Mouse (Mus musculus): Measurements from ENCODE around the gene Kcnq1. TPM values are rescaled to one million over a fixed set of nuclear protein-coding genes. Genes with fewer than 3 reads are reported as not detected.

Kcnq1 gene
- polyA plus RNA-seq, 1 experiment from 2014 or later, result 10.5 TPM

- Histone ChIP-seq H3K4me1 (replicated peaks; ENCODE audit: control insufficient read depth, insufficient read depth, low read length) (no peaks in the 10 kb centered on the region), H3K9me3 (ENCODE audit: control insufficient read depth) (no peaks in the 10 kb centered on the region), H3K27me3 (replicated peaks; ENCODE audit: control insufficient read depth, insufficient read depth, low read length) (no peaks in the 10 kb centered on the region), H3K9ac (ENCODE audit: low read depth, low read length) (no peak overlapping the region), H3K4me2 (replicated peaks; ENCODE audit: low read depth) (no peak overlapping the region), H3K36me3 (ENCODE audit: control insufficient read depth, insufficient read depth) (no peaks in the 10 kb centered on the region), H3K27ac (ENCODE audit: low read depth, low read length) (no peak overlapping the region), H3K4me3 (ENCODE audit: low read depth, low read length) (no peak overlapping the region)
- 41% methylated on average over 8 of the region's 8 CpGs for WGBS
- no peak for TF ChIP-seq CTCF (IDR thresholded peaks at IDR 0.05; ENCODE audit: low read depth)
- no peak for ATAC-seq
These were observed 226.9 kb downstream of the Kcnq1 start for GRCm38 (mm10) chr7:143333040-143333439.

- no peak for TF ChIP-seq CTCF (IDR thresholded peaks at IDR 0.05; ENCODE audit: low read depth)
- no peak for ATAC-seq
These were observed 227.4 kb downstream of the Kcnq1 start for GRCm38 (mm10) chr7:143333604-143334003.

GRCm38 (mm10) chr7:143338690-143339089, 232.5 kb downstream of the Kcnq1 start:
- no peaks in the 10 kb centered on the region for H3K27me3 ChIP-seq (replicated peaks; ENCODE audit: control insufficient read depth, insufficient read depth, low read length)
- WGBS, result 82% methylated on average over 4 of the region's 4 CpGs
- no peak overlapping the region for H3K4me3 ChIP-seq (ENCODE audit: low read depth, low read length)
- H3K9ac ChIP-seq (ENCODE audit: low read depth, low read length), result no peak overlapping the region
- no peak overlapping the region for H3K4me2 ChIP-seq (replicated peaks; ENCODE audit: low read depth)
- no peak for TF ChIP-seq CTCF (IDR thresholded peaks at IDR 0.05; ENCODE audit: low read depth)
- no peak overlapping the region for H3K27ac ChIP-seq (ENCODE audit: low read depth, low read length)
- no peak for ATAC-seq
- H3K4me1 ChIP-seq (replicated peaks; ENCODE audit: control insufficient read depth, insufficient read depth, low read length), result 0 out of 2 replicates have a peak, but pooled peaks cover 3% of the 10 kb centered on the region
- H3K9me3 ChIP-seq (ENCODE audit: control insufficient read depth), result no peaks in the 10 kb centered on the region
- H3K36me3 ChIP-seq (ENCODE audit: control insufficient read depth, insufficient read depth), result no peaks in the 10 kb centered on the region

More at GRCm38 (mm10) chr7:143333604-143334003, 227.4 kb downstream of the Kcnq1 start:
- Histone ChIP-seq H3K4me1 (replicated peaks; ENCODE audit: control insufficient read depth, insufficient read depth, low read length) (no peaks in the 10 kb centered on the region), H3K9me3 (ENCODE audit: control insufficient read depth) (no peaks in the 10 kb centered on the region), H3K27me3 (replicated peaks; ENCODE audit: control insufficient read depth, insufficient read depth, low read length) (no peaks in the 10 kb centered on the region), H3K4me3 (ENCODE audit: low read depth, low read length) (no peak overlapping the region), H3K36me3 (ENCODE audit: control insufficient read depth, insufficient read depth) (no peaks in the 10 kb centered on the region), H3K27ac (ENCODE audit: low read depth, low read length) (no peak overlapping the region), H3K9ac (ENCODE audit: low read depth, low read length) (no peak overlapping the region), H3K4me2 (replicated peaks; ENCODE audit: low read depth) (no peak overlapping the region)
- 56% methylated on average over 4 of the region's 4 CpGs for WGBS

- Histone ChIP-seq H3K27ac (ENCODE audit: low read depth, low read length) (peak overlapping the region; percentile 28; the same call in 1 of the 2 replicates), H3K4me2 (replicated peaks; ENCODE audit: low read depth) (no peak overlapping the region), H3K9ac (ENCODE audit: low read depth, low read length) (no peak overlapping the region), H3K27me3 (replicated peaks; ENCODE audit: control insufficient read depth, insufficient read depth, low read length) (no peaks in the 10 kb centered on the region), H3K9me3 (ENCODE audit: control insufficient read depth) (no peaks in the 10 kb centered on the region), H3K36me3 (ENCODE audit: control insufficient read depth, insufficient read depth) (no peaks in the 10 kb centered on the region), H3K4me3 (ENCODE audit: low read depth, low read length) (no peak overlapping the region), H3K4me1 (replicated peaks; ENCODE audit: control insufficient read depth, insufficient read depth, low read length) (0 out of 2 replicates have a peak, but pooled peaks cover 3% of the 10 kb centered on the region)
- WGBS, result 65% methylated on average over 15 of the region's 15 CpGs
- TF ChIP-seq CTCF (IDR thresholded peaks at IDR 0.05; ENCODE audit: low read depth), result no peak
- ATAC-seq, result 0 out of 2 replicates have a peak, but pooled peaks have one; percentile 20
These were observed 234.6 kb downstream of the Kcnq1 start for GRCm38 (mm10) chr7:143340601-143341281.

GRCm38 (mm10) chr7:143341301-143341980, 235.3 kb downstream of the Kcnq1 start:
- no peak overlapping the region for H3K4me3 ChIP-seq (ENCODE audit: low read depth, low read length)
- H3K27ac ChIP-seq (ENCODE audit: low read depth, low read length), result peak overlapping the region; percentile 28; the same call in 1 of the 2 replicates
- no peak for TF ChIP-seq CTCF (IDR thresholded peaks at IDR 0.05; ENCODE audit: low read depth)
- H3K36me3 ChIP-seq (ENCODE audit: control insufficient read depth, insufficient read depth), result no peaks in the 10 kb centered on the region
- 0 out of 2 replicates have a peak, but pooled peaks cover 3% of the 10 kb centered on the region for H3K4me1 ChIP-seq (replicated peaks; ENCODE audit: control insufficient read depth, insufficient read depth, low read length)
- WGBS, result 33% methylated on average over 3 of the region's 3 CpGs
- no peak overlapping the region for H3K4me2 ChIP-seq (replicated peaks; ENCODE audit: low read depth)
- no peaks in the 10 kb centered on the region for H3K27me3 ChIP-seq (replicated peaks; ENCODE audit: control insufficient read depth, insufficient read depth, low read length)
- no peaks in the 10 kb centered on the region for H3K9me3 ChIP-seq (ENCODE audit: control insufficient read depth)
- peak; percentile 83 for ATAC-seq
- H3K9ac ChIP-seq (ENCODE audit: low read depth, low read length), result no peak overlapping the region

- Histone ChIP-seq H3K9me3 (ENCODE audit: control insufficient read depth) (no peaks in the 10 kb centered on the region), H3K9ac (ENCODE audit: low read depth, low read length) (no peak overlapping the region), H3K4me3 (ENCODE audit: low read depth, low read length) (no peak overlapping the region), H3K27me3 (replicated peaks; ENCODE audit: control insufficient read depth, insufficient read depth, low read length) (no peaks in the 10 kb centered on the region), H3K36me3 (ENCODE audit: control insufficient read depth, insufficient read depth) (no peaks in the 10 kb centered on the region), H3K4me2 (replicated peaks; ENCODE audit: low read depth) (no peak overlapping the region), H3K4me1 (replicated peaks; ENCODE audit: control insufficient read depth, insufficient read depth, low read length) (0 out of 2 replicates have a peak, but pooled peaks cover 3% of the 10 kb centered on the region), H3K27ac (ENCODE audit: low read depth, low read length) (no peak overlapping the region)
- 52% methylated on average over 12 of the region's 12 CpGs for whole genome bisulfite sequencing
- no peak for TF ChIP-seq CTCF (IDR thresholded peaks at IDR 0.05; ENCODE audit: low read depth)
- ATAC-seq, result no peak
These were observed 237.7 kb downstream of the Kcnq1 start for GRCm38 (mm10) chr7:143343781-143344306.
